Mouse (Mus musculus) MEL (cell line): ENCODE results near the gene Ddx51. TPM values are rescaled to one million over a fixed set of nuclear protein-coding genes. Genes with fewer than 3 reads are reported as not detected.
A peak's percentile ranks its signal among the peaks of the same experiment; 100 is the strongest.

Experiments
- DNase-seq: peaks from one replicate; pipeline ENCODE4 v3.0.0; 2011; ENCODE audit warnings: low read depth, low spot score
- H3K27ac ChIP-seq: 2 replicates; pipeline ENCODE4 v1.5.1; 2012; ENCODE audit warnings: low read depth, mild to moderate bottlenecking, control low read depth, low read length, moderate library complexity; ENCODE audit not compliant: control insufficient read depth
- H3K27me3 ChIP-seq, 2 experiments: fragments of 150-350 bp in 1 of 2; sonication (generic) in 1 of 2; 2 replicates each; pipeline ENCODE4 v1.6.1; 2012; ENCODE audit warnings: low read length in 2 of 2, mild to moderate bottlenecking in 2 of 2, improper control_type of control experiment in 1 of 2, moderate library complexity in 1 of 2; ENCODE audit not compliant: insufficient read depth in 2 of 2, control insufficient read depth in 1 of 2
- H3K36me3 ChIP-seq, 2 experiments: 2 replicates each; pipeline ENCODE4 v1.6.1; 2012 to 2014; ENCODE audit warnings: low read length in 2 of 2, improper control_type of control experiment in 1 of 2, inconsistent platforms in 1 of 2, mild to moderate bottlenecking in 1 of 2; ENCODE audit not compliant: insufficient read depth in 2 of 2, control insufficient read depth in 1 of 2
- H3K4me1 ChIP-seq, 2 experiments: fragments of 150-350 bp in 1 of 2; sonication (generic) in 1 of 2; 2 replicates each; pipeline ENCODE4 v1.6.1; 2012; ENCODE audit warnings: low read length in 2 of 2, improper control_type of control experiment in 1 of 2, mild to moderate bottlenecking in 1 of 2; ENCODE audit not compliant: insufficient read depth in 2 of 2, control insufficient read depth in 1 of 2
- H3K4me3 ChIP-seq, 2 experiments: fragments of 150-350 bp in 1 of 2; sonication (generic) in 1 of 2; 2 replicates each; pipeline ENCODE4 v1.5.1; 2012; ENCODE audit warnings: low read depth in 2 of 2, low read length in 2 of 2, mild to moderate bottlenecking in 2 of 2, moderate library complexity in 2 of 2, control low read depth in 1 of 2, improper control_type of control experiment in 1 of 2; ENCODE audit not compliant: control insufficient read depth in 1 of 2, insufficient read depth in 1 of 2
- H3K79me2 ChIP-seq: 2 replicates; pipeline ENCODE4 v1.6.1; 2012; ENCODE audit warnings: mild to moderate bottlenecking, low read length, moderate library complexity; ENCODE audit not compliant: control insufficient read depth, poor library complexity, insufficient read depth
- H3K9ac ChIP-seq: 2 replicates; pipeline ENCODE4 v1.6.1; 2012; ENCODE audit warnings: low read depth, mild to moderate bottlenecking, control low read depth, low read length, moderate library complexity; ENCODE audit not compliant: control insufficient read depth, poor library complexity, severe bottlenecking
- H3K9me3 ChIP-seq: fragments of 150-350 bp; sonication (generic); replicated peaks from 2 replicates; pipeline ENCODE4 v1.6.1; 2012; ENCODE audit warnings: mild to moderate bottlenecking, low read length, improper control_type of control experiment, moderate library complexity; ENCODE audit not compliant: insufficient read depth
- CHD1 ChIP-seq: IDR thresholded peaks from 2 replicates; pipeline ENCODE4 v1.6.1; 2012; ENCODE audit warnings: low read depth, mild to moderate bottlenecking, inconsistent platforms, low read length, improper control_type of control experiment
- ELF1 ChIP-seq: IDR thresholded peaks from 2 replicates; pipeline ENCODE4 v1.6.1; 2014; ENCODE audit warnings: low read depth, mild to moderate bottlenecking, inconsistent platforms, low read length, improper control_type of control experiment, moderate library complexity
- ETS1 ChIP-seq: IDR thresholded peaks from 2 replicates; pipeline ENCODE4 v1.6.1; 2012; ENCODE audit warnings: low read depth, mild to moderate bottlenecking, inconsistent platforms, low read length, improper control_type of control experiment, moderate library complexity
- GABPA ChIP-seq: IDR thresholded peaks from 2 replicates; pipeline ENCODE4 v1.6.1; 2012; ENCODE audit warnings: low read depth, mild to moderate bottlenecking, inconsistent platforms, low read length, improper control_type of control experiment, moderate library complexity
- GATA1 ChIP-seq: IDR thresholded peaks from 2 replicates; pipeline ENCODE4 v1.6.1; 2011; ENCODE audit warnings: low read depth, low read length, improper control_type of control experiment
- KAT2A ChIP-seq: conservative IDR thresholded peaks from 2 replicates; pipeline ENCODE4 v1.6.1; 2012; ENCODE audit warnings: low read depth, low read length, improper control_type of control experiment, inconsistent platforms
- MAFK ChIP-seq: IDR thresholded peaks from 2 replicates; pipeline ENCODE4 v1.6.1; 2011; ENCODE audit warnings: low read depth, mild to moderate bottlenecking, low read length, improper control_type of control experiment, borderline replicate concordance
- MAZ ChIP-seq: IDR thresholded peaks from 2 replicates; pipeline ENCODE4 v1.6.1; 2012; ENCODE audit warnings: low read depth, mild to moderate bottlenecking, inconsistent platforms, low read length, improper control_type of control experiment
- MEF2A ChIP-seq: IDR thresholded peaks from 2 replicates; pipeline ENCODE4 v1.6.1; 2014; ENCODE audit warnings: low read depth, mild to moderate bottlenecking, inconsistent platforms, low read length, improper control_type of control experiment; ENCODE audit not compliant: poor library complexity, insufficient replicate concordance, severe bottlenecking; ENCODE audit errors: extremely low read depth
- MXI1 ChIP-seq: IDR thresholded peaks from 2 replicates; pipeline ENCODE4 v1.6.1; 2011; ENCODE audit warnings: mild to moderate bottlenecking, low read depth, low read length, improper control_type of control experiment
- MYC ChIP-seq: IDR thresholded peaks from 2 replicates; pipeline ENCODE4 v1.6.1; 2011; ENCODE audit warnings: low read depth, mild to moderate bottlenecking, low read length, improper control_type of control experiment, moderate library complexity
- POLR2AphosphoS2 ChIP-seq: IDR thresholded peaks from 2 replicates; pipeline ENCODE4 v1.6.1; 2011; ENCODE audit warnings: low read length, improper control_type of control experiment
- POLR2AphosphoS5 ChIP-seq: IDR thresholded peaks from 2 replicates; pipeline ENCODE4 v1.6.1; 2012; ENCODE audit warnings: low read depth, borderline replicate concordance, mild to moderate bottlenecking, inconsistent platforms, low read length, moderate library complexity, mixed read lengths
- SIN3A ChIP-seq: IDR thresholded peaks from 2 replicates; pipeline ENCODE4 v1.6.1; 2012; ENCODE audit warnings: low read length, improper control_type of control experiment, inconsistent platforms
- SMC3 ChIP-seq: IDR thresholded peaks from 2 replicates; pipeline ENCODE4 v1.6.1; 2011; ENCODE audit warnings: low read depth, low read length, improper control_type of control experiment
- TAL1 ChIP-seq: IDR thresholded peaks from 2 replicates; pipeline ENCODE4 v1.6.1; 2012; ENCODE audit warnings: mild to moderate bottlenecking, inconsistent platforms, low read length, moderate library complexity, mixed read lengths
- TCF12 ChIP-seq: IDR thresholded peaks from 2 replicates; pipeline ENCODE4 v1.6.1; 2014; ENCODE audit warnings: low read depth, mild to moderate bottlenecking, inconsistent platforms, low read length, improper control_type of control experiment, moderate library complexity
- ZC3H11A ChIP-seq: IDR thresholded peaks from 2 replicates; pipeline ENCODE4 v1.6.1; 2012; ENCODE audit warnings: low read depth, mild to moderate bottlenecking, inconsistent platforms, low read length, improper control_type of control experiment
- ZKSCAN1 ChIP-seq: IDR thresholded peaks from 2 replicates; pipeline ENCODE4 v1.6.1; 2012; ENCODE audit warnings: low read depth, mild to moderate bottlenecking, inconsistent platforms, low read length, improper control_type of control experiment, moderate library complexity
- polyA plus RNA-seq, 2 experiments: library from polyadenylated mRNA; stranded (reverse) in 1 of 2; unstranded in 1 of 2; fragments of >175 nt in 1 of 2; fragments of >200 nt in 1 of 2; gene quantifications; 2 replicates each; pipeline versions ENCODE4 v1.2.1 to v1.2.4; 2012; ENCODE audit warnings: low replicate concordance in 2 of 2, low read depth in 1 of 2; ENCODE audit not compliant: insufficient read length in 2 of 2, insufficient read depth in 1 of 2, missing spikeins in 1 of 2
- total RNA-seq: library from RNA; depleted of rRNA; stranded (reverse); fragments of 300-350 nt; gene quantifications from 2 replicates; pipeline ENCODE4 v1.2.3, GENCODE M21; 2012

Gene Ddx51
- total and polyA plus RNA-seq, 3 experiments, result 16.3 to 285 (median 52.9) TPM

DNA sequence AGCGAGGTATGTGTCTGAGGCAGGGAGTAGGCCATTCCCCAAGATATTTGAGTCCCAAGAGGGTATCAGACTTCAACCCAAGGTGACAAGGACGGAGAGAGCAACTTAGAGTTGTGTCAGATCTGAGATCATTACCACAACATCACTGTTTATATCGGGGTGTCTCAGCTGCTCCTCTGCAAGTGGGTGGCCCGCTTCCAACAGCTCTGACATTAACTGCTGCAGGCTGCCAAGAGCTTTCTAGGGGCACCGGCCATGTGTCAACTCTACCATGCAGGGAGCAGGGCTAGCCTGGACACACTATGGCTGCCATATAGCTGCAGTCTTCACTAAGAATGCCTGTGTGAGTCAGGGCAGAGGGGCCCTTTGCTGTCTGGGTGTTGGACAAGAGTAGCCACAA, 43.4 kb upstream of the Ddx51 start:
- H3K79me2 ChIP-seq, result no peaks in the 10 kb centered on the region
- peak; percentile 64 for DNase-seq
- H3K27me3 ChIP-seq, result no peaks in the 10 kb centered on the region
- peaks cover 5 to 38% of the 10 kb centered on the region in 2 experiments for H3K4me1 ChIP-seq
- peaks cover 0 to 20% of the 10 kb centered on the region in 2 experiments; a peak in 2 of 4 replicates for H3K36me3 ChIP-seq
- H3K27ac ChIP-seq, result peak overlapping the region; percentile 9
- H3K4me3 ChIP-seq, result no peak overlapping the region
- peak; percentile 35; the same call in 1 of the 2 replicates for TF ChIP-seq TCF12
- TF ChIP-seq ETS1, result peak; percentile 71
- TF ChIP-seq MAZ, result no peak
- TF ChIP-seq ELF1, result no peak
- TF ChIP-seq SIN3A, result peak; percentile 49; the same call in 1 of the 2 replicates
- TF ChIP-seq, all 39 proteins: peak for 3
- H3K9me3 ChIP-seq, result no peaks in the 10 kb centered on the region
- H3K9ac ChIP-seq, result no peak overlapping the region

DNA sequence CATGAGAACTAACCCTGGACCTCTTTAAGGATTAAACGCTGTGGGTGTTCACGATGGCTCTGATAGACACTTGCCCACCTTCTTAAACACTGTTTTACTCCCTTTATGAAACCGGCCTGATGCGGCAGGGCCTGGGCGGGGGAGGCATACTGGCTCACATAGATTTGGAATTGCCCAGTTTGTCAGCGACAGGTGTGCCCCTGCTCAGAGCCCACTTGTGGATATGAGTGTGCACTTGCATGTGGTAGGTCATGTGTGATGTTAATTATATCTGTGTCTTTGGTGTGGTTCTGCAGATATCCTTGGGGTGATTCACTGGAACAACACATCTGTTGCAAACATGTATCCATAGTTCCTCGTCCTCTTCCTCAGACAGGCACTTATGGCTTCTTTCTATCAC, 42.8 kb upstream of the Ddx51 start:
- Histone ChIP-seq H3K9ac (no peak overlapping the region), H3K27me3 (no peaks in the 10 kb centered on the region), H3K79me2 (no peaks in the 10 kb centered on the region), H3K36me3 (peaks cover 0 to 20% of the 10 kb centered on the region in 2 experiments; a peak in 2 of 4 replicates), H3K4me3 (no peak overlapping the region), H3K27ac (no peak overlapping the region), H3K9me3 (no peaks in the 10 kb centered on the region), H3K4me1 (peaks cover 5 to 36% of the 10 kb centered on the region in 2 experiments)
- TF ChIP-seq TAL1 (no peak), MAFK (no peak), MYC (no peak), POLR2AphosphoS5 (no peak)
- no peak for DNase-seq

DNA sequence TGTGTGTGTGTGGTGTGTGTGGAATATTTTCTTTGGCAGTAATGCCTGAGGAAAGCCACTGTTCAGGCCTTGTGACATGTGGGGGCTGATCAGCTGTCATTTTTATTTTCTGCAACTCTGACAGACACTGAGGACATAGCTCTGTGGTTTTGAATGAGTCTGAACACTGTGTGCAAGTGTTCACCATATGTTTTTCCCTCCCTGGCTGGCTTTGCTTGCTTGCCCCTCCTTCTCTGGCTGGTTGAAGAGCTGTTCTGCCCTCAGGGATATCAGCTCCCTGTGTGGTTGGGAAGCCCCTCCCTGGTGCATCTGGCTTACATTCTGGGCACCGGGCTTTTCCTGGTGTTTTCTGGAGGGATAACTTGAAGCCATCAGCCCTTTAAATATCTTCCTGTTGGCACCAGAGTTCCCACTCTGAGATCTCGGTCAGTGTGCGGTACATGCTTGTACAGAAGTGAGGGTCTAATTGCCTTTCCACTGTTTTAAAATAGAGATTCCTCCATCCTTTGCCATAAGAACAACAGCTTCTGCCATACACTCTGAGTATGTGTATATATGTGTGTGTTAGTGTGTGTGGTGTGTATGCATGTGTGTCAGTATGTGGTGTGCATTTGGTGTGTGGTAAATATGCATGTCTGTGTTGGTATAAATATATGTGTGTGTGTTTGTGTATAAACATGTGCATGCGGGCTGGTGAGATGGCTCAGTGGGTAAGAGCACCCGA, 41.7 kb upstream of the Ddx51 start:
- H3K36me3 ChIP-seq, result peaks cover 0 to 16% of the 10 kb centered on the region in 2 experiments; a peak in 2 of 4 replicates
- DNase-seq, result no peak
- H3K27ac ChIP-seq, result no peak overlapping the region
- no peak overlapping the region for H3K9ac ChIP-seq
- H3K79me2 ChIP-seq, result no peaks in the 10 kb centered on the region
- no peak for TF ChIP-seq MEF2A
- TF ChIP-seq GATA1, result no peak
- no peak for TF ChIP-seq CHD1
- no peak for TF ChIP-seq ZKSCAN1
- TF ChIP-seq ZC3H11A, result no peak
- TF ChIP-seq POLR2AphosphoS2, result no peak
- TF ChIP-seq KAT2A, result no peak
- TF ChIP-seq GABPA, result no peak
- TF ChIP-seq MAFK, result no peak
- TF ChIP-seq SMC3, result no peak
- TF ChIP-seq MXI1, result no peak
- no peak for TF ChIP-seq TCF12
- TF ChIP-seq, all 39 proteins: peak for 0
- no peak overlapping the region for H3K4me3 ChIP-seq
- no peaks in the 10 kb centered on the region for H3K27me3 ChIP-seq
- no peaks in the 10 kb centered on the region for H3K9me3 ChIP-seq
- H3K4me1 ChIP-seq, result peaks cover 5 to 29% of the 10 kb centered on the region in 2 experiments
